Mouse (Mus musculus) urinary bladder, postnatal 36 days (tissue): ENCODE data around the gene St3gal6.
"Not testable (repeated sequence)": the region's sequence is repeated elsewhere in the genome, so short reads cannot be mapped to it uniquely, and the experiment has no call there.

ENCODE experiments used
- DNase-seq, 2 experiments: peaks; one replicate each; pipeline ENCODE4 v3.0.0; 2022; ENCODE audit warnings: low spot score in 2 of 2, mixed read lengths in 1 of 2

The St3gal6 gene

GRCm38 (mm10) chr16:58476363-58476762 lies 47.7 kb downstream of the St3gal6 start:
- no peak for DNase-seq

- no peak for DNase-seq
Measured at GRCm38 (mm10) chr16:58475544-58476154, 48.4 kb downstream of the St3gal6 start.

GRCm38 (mm10) chr16:58474875-58475274 lies 49.2 kb downstream of the St3gal6 start:
- no peak for DNase-seq

GRCm38 (mm10) chr16:58470841-58471240 lies 53.2 kb downstream of the St3gal6 start:
- no peak for DNase-seq

GRCm38 (mm10) chr16:58470061-58470460 lies 54.0 kb downstream of the St3gal6 start:
- no peak for DNase-seq

- DNase-seq: no peak
Measured at GRCm38 (mm10) chr16:58465412-58465811, 58.6 kb downstream of the St3gal6 start.

- no peak for DNase-seq
Measured at GRCm38 (mm10) chr16:58464051-58464450, 60.0 kb downstream of the St3gal6 start.

GRCm38 (mm10) chr16:58462519-58462918 lies 61.5 kb downstream of the St3gal6 start:
- DNase-seq: no peak

- DNase-seq: no peak
Measured at GRCm38 (mm10) chr16:58461856-58462518, 62.1 kb downstream of the St3gal6 start.

GRCm38 (mm10) chr16:58460386-58460785 lies 63.7 kb downstream of the St3gal6 start:
- no peak for DNase-seq

GRCm38 (mm10) chr16:58459966-58460365 lies 64.1 kb downstream of the St3gal6 start:
- DNase-seq: not testable (repeated sequence)

GRCm38 (mm10) chr16:58456991-58457390 lies 67.1 kb downstream of the St3gal6 start:
- no peak for DNase-seq

- no peak for DNase-seq
Measured at GRCm38 (mm10) chr16:58456445-58456844, 67.6 kb downstream of the St3gal6 start.

GRCm38 (mm10) chr16:58455118-58455517 lies 68.9 kb downstream of the St3gal6 start:
- no peak for DNase-seq

GRCm38 (mm10) chr16:58454617-58455016 lies 69.4 kb downstream of the St3gal6 start:
- DNase-seq: peak; percentile 25 to 51

- DNase-seq: no peak
Measured at GRCm38 (mm10) chr16:58453820-58454219, 70.2 kb downstream of the St3gal6 start.

GRCm38 (mm10) chr16:58453138-58453537 lies 70.9 kb downstream of the St3gal6 start:
- DNase-seq: no peak

GRCm38 (mm10) chr16:58451647-58452046 lies 72.4 kb downstream of the St3gal6 start:
- DNase-seq: no peak

- DNase-seq: no peak
Measured at GRCm38 (mm10) chr16:58450648-58451047, 73.4 kb downstream of the St3gal6 start.

GRCm38 (mm10) chr16:58449073-58449472 lies 75.0 kb downstream of the St3gal6 start:
- DNase-seq: no peak

- DNase-seq: no peak
Measured at GRCm38 (mm10) chr16:58446281-58447259, 77.5 kb downstream of the St3gal6 start.

GRCm38 (mm10) chr16:58444735-58445134 lies 79.3 kb downstream of the St3gal6 start:
- no peak for DNase-seq
